Mouse (Mus musculus) testis, adult 2 months (tissue): Measurements from ENCODE around the gene Gm11562. TPM values are rescaled to one million over a fixed set of nuclear protein-coding genes. Genes with fewer than 3 reads are reported as not detected.
"Not testable (repeated sequence)": the region's sequence is repeated elsewhere in the genome, so short reads cannot be mapped to it uniquely, and the experiment has no call there.

Experiments used
- H3K27ac ChIP-seq: fragments of 200-500 bp; 2 replicates; pipeline ENCODE4 v1.5.1; 2012; ENCODE audit warnings: low read depth, low read length; ENCODE audit not compliant: control insufficient read depth, insufficient read depth
- H3K27me3 ChIP-seq: fragments of 200-500 bp; 2 replicates; pipeline ENCODE4 v1.6.1; 2012; ENCODE audit warnings: mild to moderate bottlenecking, low read length, moderate library complexity; ENCODE audit not compliant: control insufficient read depth, insufficient read depth
- H3K36me3 ChIP-seq: fragments of 200-500 bp; 2 replicates; pipeline ENCODE4 v1.6.1; 2012; ENCODE audit warnings: mild to moderate bottlenecking, low read length; ENCODE audit not compliant: control insufficient read depth, insufficient read depth
- H3K4me1 ChIP-seq: fragments of 200-500 bp; 2 replicates; pipeline ENCODE4 v1.6.1; 2012; ENCODE audit warnings: low read length; ENCODE audit not compliant: control insufficient read depth, insufficient read depth
- H3K4me3 ChIP-seq: fragments of 200-500 bp; 2 replicates; pipeline ENCODE4 v1.5.1; 2012; ENCODE audit warnings: low read depth, mild to moderate bottlenecking, low read length, moderate library complexity, mixed read lengths; ENCODE audit not compliant: control insufficient read depth
- CTCF ChIP-seq: fragments of 200-500 bp; IDR thresholded peaks from 2 replicates; pipeline ENCODE4 v1.5.1; 2012; ENCODE audit warnings: low read depth, mild to moderate bottlenecking, inconsistent platforms, low read length, moderate library complexity; ENCODE audit not compliant: control insufficient read depth, insufficient read depth, insufficient replicate concordance
- POLR2A ChIP-seq: fragments of 200-500 bp; IDR thresholded peaks from 2 replicates; pipeline ENCODE4 v1.6.1; 2012; ENCODE audit warnings: low read depth, mild to moderate bottlenecking, inconsistent platforms, low read length, moderate library complexity; ENCODE audit not compliant: control insufficient read depth
- polyA plus RNA-seq: library from polyadenylated mRNA; depleted of rRNA; stranded (reverse); fragments of >200 nt; gene quantifications from 2 replicates; pipeline ENCODE4 v1.2.3, GENCODE M21; 2012

Gm11562 gene
- polyA plus RNA-seq, 1 experiment = not detected

DNA sequence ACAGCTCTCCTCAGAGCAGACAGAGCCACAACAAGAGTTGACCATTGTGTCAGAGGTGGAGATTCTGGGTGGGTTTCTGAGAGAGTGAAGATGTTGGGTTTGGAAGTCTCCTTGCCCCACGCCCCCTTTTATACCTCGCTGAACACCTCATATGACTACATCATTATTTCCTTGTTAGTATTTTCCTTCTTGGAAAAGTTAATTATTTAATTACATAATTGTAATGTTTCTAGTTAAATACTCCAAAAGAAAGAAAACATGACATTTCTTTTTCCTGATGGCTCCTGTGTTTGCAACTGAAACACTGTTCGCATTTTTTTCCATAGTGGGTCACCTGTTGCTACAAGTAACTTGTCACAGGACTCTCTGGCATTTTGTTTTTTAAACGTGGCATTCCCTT lies 7.9 kb upstream of the Gm11562 start, which contains the start of gene Krtap4-1:
Krtap4-1 (minus strand) TSS at position 101 of the 400 bp plus-strand sequence.
- Histone ChIP-seq H3K27ac (no peak within 1 kb of the TSS), H3K4me3 (no peak within 1 kb of the TSS), H3K27me3 (no peaks in the 10 kb centered on the region), H3K36me3 (no peaks in the 10 kb centered on the region), H3K4me1 (no peaks in the 10 kb centered on the region)
- TF ChIP-seq CTCF (no peak), POLR2A (no peak)

DNA sequence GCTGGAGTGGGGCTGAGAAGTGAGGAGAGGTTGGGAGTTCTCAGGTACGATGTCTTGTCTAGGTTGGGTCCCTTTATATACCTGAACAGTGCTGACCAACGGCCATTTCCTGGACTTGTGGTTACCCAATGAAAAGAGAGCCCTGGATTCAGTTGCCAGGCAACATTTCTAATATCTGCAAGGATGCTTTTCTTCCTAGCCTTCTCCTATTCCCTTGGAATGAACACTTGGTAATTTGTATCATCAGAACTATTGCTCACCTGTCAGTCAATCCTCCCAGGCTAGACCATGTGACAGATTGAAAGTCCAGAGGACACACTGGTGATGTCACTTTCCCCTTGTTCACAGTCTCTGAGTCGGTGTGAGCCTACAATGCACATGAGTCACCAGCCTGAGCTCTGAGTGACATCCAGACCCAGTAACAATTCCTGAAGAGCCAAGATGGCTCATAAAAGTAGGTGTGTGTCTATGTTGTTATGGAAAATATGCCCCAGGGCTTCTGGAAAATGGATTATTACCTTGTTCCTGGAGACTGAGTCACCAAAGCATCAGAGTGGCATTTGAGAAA lies 5.4 kb downstream of the Gm11562 start, which contains the start of gene Krtap2-4:
Krtap2-4 (minus strand) TSS at position 51 of the 568 bp plus-strand sequence.
- Histone ChIP-seq H3K27ac (no peak within 1 kb of the TSS), H3K4me3 (no peak within 1 kb of the TSS), H3K4me1 (no peaks in the 10 kb centered on the region), H3K36me3 (no peaks in the 10 kb centered on the region), H3K27me3 (no peaks in the 10 kb centered on the region)
- TF ChIP-seq POLR2A (no peak), CTCF (no peak)

DNA sequence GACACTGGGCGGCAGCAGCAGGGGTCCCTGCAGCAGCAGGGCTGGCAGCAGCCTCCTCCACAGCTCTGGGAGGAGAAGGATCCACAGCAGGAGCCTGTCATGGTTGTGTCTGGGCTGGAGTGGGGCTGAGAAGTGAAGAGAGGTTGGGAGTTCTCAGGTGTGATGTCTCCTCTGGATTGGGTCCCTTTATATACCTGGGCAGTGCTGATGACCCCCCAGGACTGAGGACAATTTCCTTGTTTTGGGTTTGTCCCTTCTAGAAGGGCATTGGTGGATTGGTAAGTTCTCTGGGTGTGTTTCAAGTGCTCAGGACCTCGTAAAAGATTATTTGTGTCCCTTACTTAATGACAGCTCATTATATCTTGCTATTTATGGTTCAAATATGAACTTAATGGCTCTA lies 10.1 kb downstream of the Gm11562 start, which contains the start of gene Gm11937:
Gm11937 (minus strand) TSS at position 101 of the 400 bp plus-strand sequence.
- H3K4me3 ChIP-seq, H3K36me3 ChIP-seq, H3K27me3 ChIP-seq, H3K4me1 ChIP-seq, H3K27ac ChIP-seq: not testable (repeated sequence)

DNA sequence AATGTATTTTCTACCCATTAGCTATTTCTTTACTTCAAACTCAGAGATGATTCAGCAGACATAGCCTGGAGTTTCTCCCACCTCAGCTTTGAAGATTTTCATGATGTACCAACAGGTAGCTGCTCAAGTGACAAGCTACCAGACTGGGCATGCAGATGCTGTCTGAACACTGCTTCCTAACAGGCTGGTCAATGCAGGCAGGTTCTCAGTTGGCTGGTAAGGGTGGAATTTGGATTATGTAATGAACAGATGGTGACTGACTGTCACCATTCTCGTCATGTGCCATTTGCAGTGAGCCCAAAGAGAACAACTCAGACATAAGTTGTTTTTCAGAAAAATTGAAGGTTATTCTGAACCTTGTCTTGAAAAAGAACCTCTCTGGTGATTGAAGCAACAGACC lies 11.1 kb downstream of the Gm11562 start:
- no peak for TF ChIP-seq POLR2A
- TF ChIP-seq CTCF = no peak
- no peaks in the 10 kb centered on the region for H3K27me3 ChIP-seq
- H3K4me3 ChIP-seq = no peak overlapping the region
- H3K4me1 ChIP-seq = no peaks in the 10 kb centered on the region
- no peaks in the 10 kb centered on the region for H3K36me3 ChIP-seq
- no peak overlapping the region for H3K27ac ChIP-seq

DNA sequence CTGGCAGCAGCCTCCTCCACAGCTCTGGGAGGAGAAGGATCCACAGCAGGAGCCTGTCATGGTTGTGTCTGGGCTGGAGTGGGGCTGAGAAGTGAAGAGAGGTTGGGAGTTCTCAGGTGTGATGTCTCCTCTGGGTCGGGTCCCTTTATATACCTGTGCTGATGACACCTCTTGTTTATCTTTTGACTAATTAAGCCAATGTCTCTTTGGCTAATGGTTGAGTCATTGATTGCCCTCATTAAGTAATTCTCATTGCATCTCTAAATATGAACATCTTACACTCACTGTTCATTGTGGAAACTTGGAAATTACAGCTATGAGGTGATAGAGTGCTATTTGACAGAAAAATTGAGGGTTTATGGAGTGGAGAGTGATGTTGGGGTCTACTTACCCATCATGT lies 17.0 kb downstream of the Gm11562 start, which contains the start of gene Gm11938:
Gm11938 (minus strand) TSS at position 101 of the 400 bp plus-strand sequence.
- not testable (repeated sequence) for H3K27ac ChIP-seq, H3K27me3 ChIP-seq, H3K36me3 ChIP-seq, H3K4me3 ChIP-seq, H3K4me1 ChIP-seq

DNA sequence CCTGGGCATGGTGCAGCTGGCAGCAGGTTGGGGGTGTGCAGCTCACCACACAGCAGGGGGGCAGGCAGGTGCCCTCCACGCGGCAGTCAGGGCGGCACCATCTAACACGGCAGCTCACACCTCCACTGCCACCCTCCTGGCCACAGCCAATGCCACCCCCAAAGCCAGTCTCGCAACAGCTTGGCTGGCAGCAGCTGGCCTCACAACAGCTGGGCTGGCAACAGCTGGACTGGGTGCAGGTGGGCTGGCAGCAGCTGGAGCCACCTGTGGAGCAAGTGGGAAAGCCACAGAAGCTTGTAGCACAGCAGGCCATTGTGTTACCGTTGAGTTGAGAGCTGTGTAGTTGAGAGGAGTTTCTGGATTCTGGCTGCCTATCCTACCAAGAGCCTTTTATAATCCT lies 22.5 kb downstream of the Gm11562 start, which contains the start of gene Krtap9-3:
Krtap9-3 (minus strand) TSS at position 364 of the 400 bp plus-strand sequence.
- H3K4me3 ChIP-seq = peak within 1 kb of the TSS; percentile 18
- not testable (repeated sequence) for H3K36me3 ChIP-seq, H3K27ac ChIP-seq, H3K27me3 ChIP-seq, H3K4me1 ChIP-seq

DNA sequence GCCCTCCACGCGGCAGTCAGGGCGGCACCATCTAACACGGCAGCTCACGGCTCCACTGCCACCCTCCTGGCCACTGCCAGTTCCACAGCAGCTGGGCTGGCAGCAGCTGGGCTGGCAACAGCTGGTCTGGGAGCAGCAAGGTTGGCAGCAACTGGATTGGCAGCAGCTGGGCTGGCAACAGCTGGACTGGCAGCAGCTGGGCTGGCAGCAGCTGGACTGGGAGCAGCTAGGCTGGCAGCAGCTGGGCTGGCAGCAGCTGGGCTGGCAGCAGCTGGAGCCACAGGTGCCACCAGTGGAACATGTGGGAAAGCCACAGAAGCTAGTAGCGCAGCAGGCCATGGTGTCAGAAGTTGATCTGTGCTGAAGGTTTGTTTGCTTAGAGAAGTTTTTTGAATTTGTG lies 29.3 kb downstream of the Gm11562 start, which contains the start of gene Krtap1-3:
Krtap1-3 (minus strand) TSS at position 359 of the 400 bp plus-strand sequence.
- 0 out of 2 replicates have a peak, but pooled peaks cover 2% of the 10 kb centered on the region for H3K4me1 ChIP-seq
- TF ChIP-seq POLR2A (no peak), CTCF (no peak)
- no peaks in the 10 kb centered on the region for H3K36me3 ChIP-seq
- H3K27ac ChIP-seq = no peak within 1 kb of the TSS
- H3K4me3 ChIP-seq = no peak within 1 kb of the TSS
- H3K27me3 ChIP-seq = no peaks in the 10 kb centered on the region

DNA sequence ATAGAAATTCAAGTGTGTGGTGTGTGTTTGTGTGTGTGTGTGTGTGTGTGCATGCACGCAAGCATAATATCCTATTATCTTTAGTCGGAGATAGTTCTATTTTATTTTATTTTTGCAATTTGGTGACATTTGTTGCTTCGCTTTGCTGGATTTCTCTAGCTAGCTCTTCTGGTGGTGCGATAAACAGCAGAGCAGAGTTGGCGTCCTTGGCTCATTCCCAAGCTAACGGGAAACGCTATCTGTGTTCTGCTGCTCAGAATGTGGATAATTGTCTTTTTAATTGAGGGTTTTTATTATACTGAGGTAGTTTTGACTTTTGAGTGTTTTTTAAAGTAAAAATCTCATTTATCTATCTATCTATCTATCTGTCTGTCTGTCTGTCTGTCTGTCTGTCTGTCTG lies 35.1 kb downstream of the Gm11562 start:
- Histone ChIP-seq H3K4me1 (no peaks in the 10 kb centered on the region), H3K27me3 (no peaks in the 10 kb centered on the region), H3K27ac (no peak overlapping the region), H3K4me3 (no peak overlapping the region), H3K36me3 (no peaks in the 10 kb centered on the region)
- no peak for TF ChIP-seq CTCF
- no peak for TF ChIP-seq POLR2A
